1 mouse cellular context compared by ENCODE assay signal in genomic region chr1:136135777-136136444, GRCm38 (mm10).
TF ChIP-seq lines count a peak whose summit lies in the region.

No protein-coding gene starts in this region.

TF ChIP-seq in CH12.LX, 34 proteins besides CTCF, POLR2A, EP300 and RAD21 (continued from another document):
- TF ChIP-seq ETS1 (conservative IDR thresholded peaks at IDR 0.05; ENCODE audit: low read depth, low read length) (peak; percentile 83), CHD1 (IDR thresholded peaks at IDR 0.05; ENCODE audit: low read depth, low read length) (0 out of 2 replicates have a peak, but pooled peaks have one; percentile 49), SMC3 (IDR thresholded peaks at IDR 0.05; ENCODE audit: low read depth, low read length) (peak; percentile 1; the same call in 1 of the 2 replicates), BHLHE40 (IDR thresholded peaks at IDR 0.05; ENCODE audit: low read depth, low read length) (peak; percentile 74), JUND (conservative IDR thresholded peaks at IDR 0.05; ENCODE audit: low read depth, low read length) (peak; percentile 90), TCF12 (IDR thresholded peaks at IDR 0.05; ENCODE audit: low read depth, low read length) (peak; percentile 20; the same call in 1 of the 2 replicates), KAT2A (IDR thresholded peaks at IDR 0.05; ENCODE audit: insufficient replicate concordance, low read length) (no peak), USF2 (conservative IDR thresholded peaks at IDR 0.05; ENCODE audit: low read depth, low read length) (no peak), CHD2 (IDR thresholded peaks at IDR 0.05; ENCODE audit: low read length) (peak; percentile 76; the same call in 1 of the 2 replicates), MAX (IDR thresholded peaks at IDR 0.05; ENCODE audit: low read length) (0 out of 2 replicates have a peak, but pooled peaks have one; percentile 15), E2F4 (IDR thresholded peaks at IDR 0.05; ENCODE audit: insufficient replicate concordance, low read depth, low read length) (no peak)
